Mouse (Mus musculus) lung, adult 18-20 months (tissue): ENCODE results near the gene Pik3r2.

Experiments used
- DNase-seq, 2 experiments: peaks; one replicate each; pipeline ENCODE4 v3.0.0; 2022; ENCODE audit warnings: mixed read lengths in 2 of 2

The Pik3r2 gene

DNA sequence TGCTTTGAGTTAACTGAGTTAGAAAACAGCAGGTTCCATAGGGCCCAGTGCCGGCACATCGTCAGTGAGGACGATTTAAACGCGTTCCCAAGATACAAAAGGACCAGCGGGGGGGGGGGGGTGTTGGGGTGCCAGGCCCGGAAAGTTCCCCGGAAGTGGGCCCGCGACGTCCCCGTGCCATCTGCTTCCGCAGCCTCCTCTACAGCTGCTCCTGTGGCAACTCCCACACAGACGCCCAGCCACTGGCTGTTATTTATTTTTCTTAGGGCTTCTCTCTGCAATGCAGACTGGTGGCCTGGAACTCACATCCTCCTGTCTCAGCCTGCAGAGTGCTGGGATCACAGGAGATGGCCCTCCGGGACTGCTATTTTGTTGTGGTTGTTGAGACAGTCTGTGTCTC lies 24.6 kb upstream of the Pik3r2 start:
- no peak for DNase-seq

- DNase-seq: no peak
Measured at GRCm38 (mm10) chr8:70800648-70801047, 24.1 kb upstream of the Pik3r2 start.

DNA sequence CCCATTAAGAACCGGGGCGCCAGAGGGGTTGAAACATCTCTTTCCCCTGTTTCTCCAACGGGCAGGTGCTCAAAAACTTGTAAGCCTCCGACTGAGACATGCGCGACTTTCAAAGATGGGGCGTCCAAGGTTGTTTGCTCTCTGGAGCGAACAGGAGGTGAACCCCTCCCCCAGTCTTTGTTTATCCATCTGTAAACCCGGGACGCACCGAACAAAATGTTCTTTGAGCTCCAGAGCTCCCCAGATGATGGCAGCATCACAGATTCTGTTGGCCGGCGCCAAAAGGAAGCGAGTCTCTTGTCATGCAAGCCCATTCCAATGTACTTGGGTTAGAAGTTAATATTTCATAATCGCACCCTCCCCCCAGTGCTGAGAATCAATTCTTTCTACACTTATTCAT lies 21.8 kb upstream of the Pik3r2 start:
- peak; percentile 41 to 63 for DNase-seq

- peak; percentile 94 to 96 for DNase-seq
Measured at GRCm38 (mm10) chr8:70797081-70798070, 20.9 kb upstream of the Pik3r2 start.

DNA sequence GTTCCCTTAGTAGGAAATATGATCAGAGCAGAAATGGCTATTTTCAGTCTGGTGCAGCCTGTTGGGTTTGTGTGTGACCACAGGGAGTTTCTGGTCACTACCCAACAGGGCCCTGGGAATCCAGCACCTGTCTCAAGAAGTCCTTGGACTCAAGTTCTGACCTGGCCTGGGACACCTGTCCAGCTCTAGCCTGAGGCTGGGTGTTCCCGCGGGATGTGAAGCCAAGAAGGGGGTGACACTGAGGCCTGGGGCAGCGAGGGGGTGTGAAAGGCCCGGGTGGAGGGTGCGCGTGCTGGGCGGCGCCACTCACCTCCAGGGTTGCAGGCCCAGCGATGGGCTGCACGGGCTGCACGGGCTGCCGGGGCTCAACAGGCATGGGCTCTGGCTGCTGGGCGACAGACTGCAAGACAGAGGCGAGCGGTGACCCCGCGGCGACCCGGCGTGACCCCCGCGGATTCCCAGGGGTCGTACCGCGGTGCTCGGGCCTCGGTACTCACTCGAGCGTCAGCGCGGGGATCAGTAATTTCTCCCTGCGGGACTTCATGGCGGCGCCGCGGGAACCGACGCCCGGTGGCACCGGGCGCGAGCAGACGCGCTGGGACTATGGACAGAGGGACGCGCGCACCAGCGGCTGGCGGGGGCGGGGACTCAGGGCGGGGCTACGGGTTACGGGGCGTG lies 20.0 kb upstream of the Pik3r2 start:
- DNase-seq: no peak

GRCm38 (mm10) chr8:70795370-70795769 lies 18.9 kb upstream of the Pik3r2 start:
- no peak for DNase-seq

GRCm38 (mm10) chr8:70794215-70794614 lies 17.7 kb upstream of the Pik3r2 start:
- no peak for DNase-seq

DNA sequence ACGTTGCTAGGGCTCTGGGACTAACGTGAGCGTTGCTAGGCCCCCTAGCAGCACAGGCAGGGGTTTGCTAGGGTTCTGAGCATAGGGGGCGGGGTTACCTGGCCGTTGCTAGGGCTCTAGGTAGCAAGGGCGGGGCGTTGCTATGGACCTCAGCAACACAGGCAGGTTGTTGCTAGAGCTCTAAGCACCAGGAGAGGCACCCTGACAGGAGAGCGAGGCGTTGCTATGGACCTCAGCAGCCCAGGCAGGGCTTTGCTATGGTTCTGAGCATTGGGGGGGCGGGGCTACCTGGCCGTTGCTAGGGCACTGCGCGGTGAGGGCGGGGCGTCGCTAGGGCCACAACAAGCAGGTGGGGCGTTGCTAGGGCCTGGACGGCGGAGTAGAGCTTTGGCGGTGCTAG lies 16.2 kb upstream of the Pik3r2 start:
- DNase-seq: peak; percentile 91 to 94

DNA sequence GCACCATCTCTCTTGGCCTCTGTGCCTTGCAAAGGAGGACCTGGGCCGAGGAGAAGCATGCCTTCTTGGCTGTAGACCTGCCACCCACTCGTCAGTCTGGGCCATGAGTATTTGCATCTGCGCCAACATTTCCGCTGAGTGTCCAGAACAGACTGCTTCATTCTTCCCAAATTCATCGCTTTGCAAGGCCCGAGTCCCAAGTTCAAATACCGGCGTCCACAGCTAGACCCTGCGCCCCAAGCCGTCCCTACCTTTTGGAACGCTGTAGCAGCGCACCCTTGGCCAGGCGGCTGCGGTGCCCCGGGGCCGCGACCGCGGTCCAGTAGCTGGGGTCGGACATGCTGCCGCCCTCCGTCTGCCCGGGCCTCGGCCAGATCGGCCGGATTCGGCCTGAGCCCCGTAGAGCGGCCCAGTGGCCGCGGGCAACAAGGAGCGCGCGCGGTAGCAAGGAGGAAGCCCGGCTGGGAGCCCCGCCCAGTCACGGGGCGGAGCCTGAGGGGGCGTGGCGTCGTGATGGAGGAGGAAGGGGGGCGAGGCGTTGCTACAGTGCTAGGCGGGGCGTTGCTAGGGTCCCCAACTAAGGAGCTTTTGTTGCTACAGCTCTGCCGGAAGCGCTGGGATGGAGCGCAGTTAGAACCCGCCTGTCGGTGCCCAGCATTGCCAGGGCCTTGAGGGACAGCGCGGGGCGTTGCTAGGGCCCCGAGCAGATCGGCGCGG lies 15.6 kb upstream of the Pik3r2 start:
- peak; percentile 97 to 98 for DNase-seq

DNA sequence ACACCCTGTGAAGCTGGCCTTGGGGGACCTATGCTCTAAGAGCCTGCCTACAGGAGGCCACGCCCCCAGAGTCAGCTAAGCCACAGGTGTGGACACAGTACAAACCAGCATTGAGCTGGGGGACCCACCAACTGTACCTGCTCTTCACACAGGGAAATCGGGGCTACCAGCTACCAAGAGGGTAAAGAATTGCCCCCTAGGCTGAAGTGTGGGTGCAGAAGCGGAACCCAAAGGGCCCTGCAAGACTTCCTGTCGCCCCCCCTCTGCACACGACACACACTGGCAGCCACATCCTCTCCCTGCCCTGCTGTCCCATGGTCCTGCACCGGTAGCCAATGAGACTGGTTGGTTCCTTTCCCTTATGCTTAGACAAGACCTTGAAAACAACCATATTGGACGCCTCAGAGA lies 14.8 kb upstream of the Pik3r2 start:
- peak in 1 of 2 experiments; percentile 64 for DNase-seq

GRCm38 (mm10) chr8:70790846-70791245 lies 14.3 kb upstream of the Pik3r2 start:
- DNase-seq: no peak

GRCm38 (mm10) chr8:70789046-70789445 lies 12.5 kb upstream of the Pik3r2 start:
- no peak for DNase-seq

GRCm38 (mm10) chr8:70787941-70788667 lies 11.6 kb upstream of the Pik3r2 start:
- DNase-seq: peak; percentile 60 to 63

GRCm38 (mm10) chr8:70787051-70787445 lies 10.5 kb upstream of the Pik3r2 start:
- no peak for DNase-seq

DNA sequence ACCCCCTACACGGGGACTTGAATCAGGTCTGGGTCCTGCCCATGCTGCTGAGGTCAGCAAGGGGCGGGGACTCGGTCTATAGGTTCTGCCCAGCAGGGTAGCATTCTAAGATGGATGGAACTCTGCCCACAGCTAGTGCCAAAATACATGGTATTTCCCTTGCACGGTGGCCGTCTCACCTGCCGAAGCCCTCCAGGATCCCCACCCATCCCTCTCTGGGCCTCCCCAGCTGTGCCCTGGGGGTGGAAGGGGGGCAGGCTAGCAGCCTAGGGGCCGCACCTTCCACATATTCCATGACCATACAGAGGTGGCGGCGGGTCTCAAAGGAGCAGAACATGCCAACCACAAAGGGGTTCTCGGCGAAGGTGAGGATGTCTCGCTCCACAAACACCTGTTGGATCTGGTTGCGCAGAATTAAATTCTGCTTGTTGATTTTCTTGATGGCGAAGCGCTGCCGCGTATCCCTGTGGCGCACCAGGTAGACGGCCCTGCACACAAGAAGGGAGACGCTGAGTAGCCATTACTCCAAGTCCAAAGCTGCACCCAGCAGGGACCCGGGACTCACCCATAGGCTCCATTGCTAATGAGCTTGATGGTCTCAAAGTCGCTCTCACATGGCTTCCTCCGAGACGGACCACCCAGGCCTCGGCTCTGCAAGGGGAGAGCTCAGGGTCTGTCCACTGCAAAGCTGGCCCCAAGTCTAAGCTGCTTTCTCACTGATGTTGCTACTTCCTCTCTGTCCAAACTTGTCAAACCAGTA lies 10.0 kb upstream of the Pik3r2 start:
- no peak for DNase-seq

GRCm38 (mm10) chr8:70780093-70780492 lies 3.6 kb upstream of the Pik3r2 start:
- DNase-seq: no peak

GRCm38 (mm10) chr8:70775851-70776495 lies 540 bp downstream of the Pik3r2 start:
- DNase-seq: no peak

DNA sequence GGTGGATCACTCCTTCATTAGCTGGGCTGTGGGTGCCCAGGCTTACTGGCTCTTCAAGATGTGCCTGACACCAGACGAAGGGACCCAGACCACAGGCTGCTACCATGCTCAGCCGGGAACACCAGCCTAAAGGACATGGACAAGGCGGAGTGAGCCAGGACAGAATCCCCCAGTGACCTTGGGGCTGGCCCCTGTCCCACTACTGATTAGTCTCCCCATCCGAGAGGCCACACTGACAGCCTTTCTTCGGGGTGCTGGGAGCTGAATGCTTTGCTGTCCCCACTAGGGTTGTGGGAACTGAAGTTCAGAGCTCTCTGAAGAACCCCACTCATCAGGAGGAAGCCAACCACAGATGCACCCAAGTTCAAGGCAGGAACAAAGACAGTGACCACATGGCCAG lies 1.3 kb downstream of the Pik3r2 start:
- DNase-seq: no peak

- DNase-seq: no peak
Measured at GRCm38 (mm10) chr8:70774740-70775139, 1.8 kb downstream of the Pik3r2 start.

- DNase-seq: peak; percentile 85 to 87
Measured at GRCm38 (mm10) chr8:70773833-70774232, 2.7 kb downstream of the Pik3r2 start.

GRCm38 (mm10) chr8:70773410-70773809 lies 3.1 kb downstream of the Pik3r2 start:
- DNase-seq: no peak
